In the genomic region with DNA sequence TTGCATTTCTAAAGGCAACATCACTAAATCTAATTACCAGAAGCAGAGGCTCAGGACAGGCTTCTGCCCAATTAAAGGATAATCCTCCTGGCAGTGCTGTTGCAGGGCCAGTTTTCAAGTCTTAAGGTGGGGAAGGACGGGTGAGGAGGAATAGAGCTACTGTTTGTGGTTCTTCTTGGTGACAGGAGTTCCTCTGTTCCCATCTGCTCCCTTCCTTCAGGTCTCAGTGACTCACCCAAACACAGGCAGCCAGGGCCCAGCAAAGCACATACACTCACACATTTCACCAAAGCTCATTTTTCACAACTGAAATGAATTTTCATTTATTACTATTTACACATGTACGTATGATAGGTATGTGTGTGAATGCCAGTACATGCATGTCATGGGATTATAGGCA, we compare ENCODE assay signal across 14 mouse cellular contexts.
"Had no signal": no experiment of that assay in that cellular context is flagged by ENCODE, and none has a peak within 500 bp of the region (broad histone marks: within the 10 kb centered on the region; RNA-seq: fewer than 3 reads in every experiment).

No protein-coding gene starts in this region.

- H3K27me3 ChIP-seq: midbrain, embryonic 12.5 days; neural tube, embryonic 12.5 days; stomach, embryonic 15.5 days had no signal

- H3K9me3 ChIP-seq: midbrain, embryonic 10.5 days; midbrain, embryonic 12.5 days; neural tube, embryonic 12.5 days; stomach, embryonic 15.5 days had no signal

- ATAC-seq: midbrain, embryonic 16.5 days had no signal

- DNase-seq: lung, adult 18-20 months; lung, embryonic 14.5 days; lung, postnatal 10 days; lung, postnatal 4 days; midbrain, embryonic 14.5 days; right cerebral cortex, postnatal 14 days; thymus, adult 2 months; thymus, postnatal 4 days had no signal

- H3K36me3 ChIP-seq: midbrain, embryonic 10.5 days; midbrain, embryonic 12.5 days; neural tube, embryonic 12.5 days; stomach, embryonic 15.5 days had no signal

- H3K4me2 ChIP-seq: lung, embryonic 14.5 days; midbrain, embryonic 12.5 days; neural tube, embryonic 12.5 days; stomach, embryonic 15.5 days had no signal

- H3K4me3 ChIP-seq: midbrain, embryonic 10.5 days; midbrain, embryonic 12.5 days; neural tube, embryonic 12.5 days; stomach, embryonic 15.5 days had no signal

- H3K27ac ChIP-seq: midbrain, embryonic 10.5 days; midbrain, embryonic 12.5 days; neural tube, embryonic 12.5 days; stomach, embryonic 15.5 days; stomach, postnatal 0 days had no signal

- H3K9ac ChIP-seq: lung, embryonic 14.5 days; midbrain, embryonic 12.5 days; neural tube, embryonic 12.5 days; stomach, embryonic 15.5 days had no signal

- H3K4me1 ChIP-seq: midbrain, embryonic 10.5 days; midbrain, embryonic 12.5 days; neural tube, embryonic 12.5 days; stomach, embryonic 15.5 days had no signal
